Mouse (Mus musculus) neural tube, embryonic 13.5 days (tissue): ENCODE data around the gene Fras1. TPM values are rescaled to one million over a fixed set of nuclear protein-coding genes. Genes with fewer than 3 reads are reported as not detected.

Source experiments
- ATAC-seq: fragments of 200-750 bp; cut with Nextera tagmentation; 2 replicates; pipeline ENCODE4 v1.8.0; 2017; ENCODE audit warnings: low read depth, mild to moderate bottlenecking, moderate TSS enrichment, moderate library complexity
- H3K27ac ChIP-seq: fragments of 300-500 bp; sonication (generic); replicated peaks from 2 replicates; pipeline ENCODE4 v1.5.1; 2015; ENCODE audit warnings: moderate library complexity, mild to moderate bottlenecking, inconsistent platforms
- H3K27me3 ChIP-seq: fragments of 300-500 bp; sonication (generic); 2 replicates; pipeline ENCODE4 v1.6.1; 2015; ENCODE audit warnings: mild to moderate bottlenecking, inconsistent platforms
- H3K36me3 ChIP-seq: fragments of 300-500 bp; sonication (generic); 2 replicates; pipeline ENCODE4 v1.6.1; 2015; ENCODE audit warnings: mild to moderate bottlenecking, inconsistent platforms
- H3K4me1 ChIP-seq: fragments of 300-500 bp; sonication (generic); replicated peaks from 2 replicates; pipeline ENCODE4 v1.6.1; 2015; ENCODE audit warnings: inconsistent platforms
- H3K4me2 ChIP-seq: fragments of 300-500 bp; sonication (generic); 2 replicates; pipeline ENCODE4 v1.6.1; 2015; ENCODE audit warnings: inconsistent platforms, mild to moderate bottlenecking, moderate library complexity
- H3K4me3 ChIP-seq: fragments of 300-500 bp; sonication (generic); 2 replicates; pipeline ENCODE4 v1.5.1; 2015; ENCODE audit warnings: mild to moderate bottlenecking, inconsistent platforms
- H3K9ac ChIP-seq: fragments of 300-500 bp; sonication (generic); 2 replicates; pipeline ENCODE4 v1.6.1; 2015; ENCODE audit warnings: moderate library complexity, mild to moderate bottlenecking, inconsistent platforms
- H3K9me3 ChIP-seq: fragments of 300-500 bp; sonication (generic); 2 replicates; pipeline ENCODE4 v1.6.1; 2016; ENCODE audit warnings: inconsistent platforms
- WGBS: fragments of 180-500 bp; shearing (Covaris S2); methylation state at CpG from one replicate; pipeline ENCODE4 v1.1.7; 2015; 5-methylcytosine and 5-hydroxymethylcytosine counted together
- polyA plus RNA-seq: library from polyadenylated mRNA; unstranded; fragments of >200 nt; fragmentation: Nextera tagmentation; extraction: Ambion mirVana; gene quantifications from 2 replicates; pipeline ENCODE4 v1.2.1, GENCODE M21; 2015

Fras1 gene
- polyA plus RNA-seq, 1 experiment from 2014 or later = 2.3 TPM

- no peaks in the 10 kb centered on the region for H3K27me3 ChIP-seq
- no peaks in the 10 kb centered on the region for H3K9me3 ChIP-seq
- H3K9ac ChIP-seq = no peak overlapping the region
- H3K4me3 ChIP-seq = no peak overlapping the region
- H3K36me3 ChIP-seq = no peaks in the 10 kb centered on the region
- no peak for ATAC-seq
- H3K4me2 ChIP-seq = no peak overlapping the region
- peaks cover 8% of the 10 kb centered on the region; the same call in 1 of the 2 replicates for H3K4me1 ChIP-seq
- WGBS = 37% methylated on average over 2 of the region's 2 CpGs
- H3K27ac ChIP-seq = no peak overlapping the region
Observed at GRCm38 (mm10) chr5:96677498-96677897, 303.7 kb downstream of the Fras1 start.

- 59% methylated on average over 3 of the region's 3 CpGs for WGBS
- no peak overlapping the region for H3K4me3 ChIP-seq
- H3K9ac ChIP-seq = no peak overlapping the region
- no peak overlapping the region for H3K27ac ChIP-seq
- peaks cover 8% of the 10 kb centered on the region; the same call in 1 of the 2 replicates for H3K4me1 ChIP-seq
- no peaks in the 10 kb centered on the region for H3K27me3 ChIP-seq
- H3K9me3 ChIP-seq = no peaks in the 10 kb centered on the region
- ATAC-seq = no peak
- H3K36me3 ChIP-seq = no peaks in the 10 kb centered on the region
- no peak overlapping the region for H3K4me2 ChIP-seq
Observed at GRCm38 (mm10) chr5:96681085-96681484, 307.3 kb downstream of the Fras1 start.

- no peak overlapping the region for H3K9ac ChIP-seq
- H3K27me3 ChIP-seq = no peaks in the 10 kb centered on the region
- no peak overlapping the region for H3K27ac ChIP-seq
- H3K4me1 ChIP-seq = peaks cover 8% of the 10 kb centered on the region; the same call in 1 of the 2 replicates
- WGBS = 87% methylated on average over 2 of the region's 2 CpGs
- H3K4me3 ChIP-seq = no peak overlapping the region
- no peaks in the 10 kb centered on the region for H3K36me3 ChIP-seq
- H3K4me2 ChIP-seq = no peak overlapping the region
- ATAC-seq = no peak
- H3K9me3 ChIP-seq = no peaks in the 10 kb centered on the region
Observed at GRCm38 (mm10) chr5:96682777-96683176, 309.0 kb downstream of the Fras1 start.

GRCm38 (mm10) chr5:96688885-96689284 is 315.1 kb downstream of the Fras1 start:
- no peaks in the 10 kb centered on the region for H3K36me3 ChIP-seq

DNA sequence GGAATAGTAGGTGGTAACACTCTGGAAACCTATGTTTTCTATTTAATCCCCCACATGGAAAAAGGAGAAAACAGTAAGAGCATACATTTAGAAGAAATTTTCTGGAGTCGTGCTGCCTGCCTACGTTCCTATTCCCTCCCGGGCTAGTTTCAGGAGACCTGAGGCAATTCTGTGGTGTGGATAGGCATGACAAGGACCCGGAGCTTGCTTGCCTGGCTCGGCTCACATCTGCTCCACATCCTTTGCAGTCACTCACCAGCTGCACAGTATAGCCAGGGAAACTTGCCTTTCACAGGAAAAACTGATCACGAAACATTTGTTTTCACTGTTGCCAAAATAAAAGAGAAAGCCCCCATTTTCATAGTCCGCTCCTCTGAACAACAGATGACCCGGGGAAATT is 325.2 kb downstream of the Fras1 start:
- ATAC-seq = no peak
- H3K27me3 ChIP-seq = no peaks in the 10 kb centered on the region

More at GRCm38 (mm10) chr5:96688885-96689284, 315.1 kb downstream of the Fras1 start:
- ATAC-seq = no peak
- Histone ChIP-seq H3K4me2 (no peak overlapping the region), H3K9ac (no peak overlapping the region), H3K4me1 (no peaks in the 10 kb centered on the region), H3K9me3 (no peaks in the 10 kb centered on the region), H3K4me3 (no peak overlapping the region), H3K27ac (no peak overlapping the region), H3K27me3 (no peaks in the 10 kb centered on the region)
- whole genome bisulfite sequencing = 91% methylated on average over 2 of the region's 2 CpGs

DNA sequence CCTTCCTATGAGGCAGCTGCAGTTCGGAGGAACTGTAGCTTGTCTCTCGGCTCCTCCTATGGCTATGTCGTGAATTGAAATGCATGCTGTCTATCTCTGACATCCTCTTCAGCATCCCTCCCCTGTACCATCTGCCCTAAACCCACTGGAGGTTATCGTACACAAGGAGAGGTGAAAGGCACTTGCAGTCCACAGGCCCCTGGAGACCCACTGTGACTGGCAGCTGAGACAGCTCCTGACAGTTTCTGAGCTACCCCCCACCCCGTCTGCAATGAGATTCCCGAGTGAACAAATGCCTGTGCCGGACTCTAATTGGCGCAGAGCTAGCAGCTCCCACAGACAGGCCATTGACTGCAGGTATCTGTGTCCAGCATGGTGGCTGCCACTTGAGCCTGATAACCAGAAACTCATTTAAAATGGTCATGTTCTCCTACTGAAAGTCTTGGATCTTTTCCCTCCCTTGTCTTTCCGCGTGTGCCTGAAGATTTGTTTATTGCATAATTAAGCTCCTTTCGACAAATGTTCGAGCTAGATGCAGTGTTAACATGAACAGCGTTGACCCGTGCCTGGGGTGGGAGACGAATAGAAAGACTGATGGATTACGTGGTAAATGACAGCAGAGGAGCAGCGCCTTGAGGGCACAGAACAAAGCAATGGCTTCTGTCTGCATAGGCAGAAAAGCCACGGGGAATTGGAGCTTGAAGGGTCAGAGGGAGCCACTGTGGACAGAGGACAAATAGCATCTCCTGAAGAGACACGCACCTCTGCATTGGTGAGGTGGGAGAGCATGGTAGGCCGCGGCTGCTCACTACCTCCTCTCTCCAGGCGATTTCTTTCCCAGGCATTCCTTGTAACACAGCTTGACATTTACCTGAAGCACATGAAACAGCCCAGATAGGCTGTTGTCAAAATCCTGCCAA is 329.2 kb downstream of the Fras1 start:
- Histone ChIP-seq H3K4me1 (peaks cover 14% of the 10 kb centered on the region), H3K27ac (peak overlapping the region; percentile 11; the same call in 1 of the 2 replicates), H3K4me3 (no peak overlapping the region), H3K36me3 (no peaks in the 10 kb centered on the region), H3K9ac (no peak overlapping the region), H3K27me3 (no peaks in the 10 kb centered on the region), H3K4me2 (peak overlapping the region; percentile 6; the same call in 1 of the 2 replicates), H3K9me3 (no peaks in the 10 kb centered on the region)
- peak; percentile 62 for ATAC-seq
- 36% methylated on average over 22 of the region's 22 CpGs for WGBS

More for the DNA sequence above, 325.2 kb downstream of the Fras1 start:
- no peak overlapping the region for H3K4me2 ChIP-seq
- H3K9me3 ChIP-seq = no peaks in the 10 kb centered on the region
- 75% methylated on average over 8 of the region's 8 CpGs for WGBS
- no peak overlapping the region for H3K9ac ChIP-seq
- no peaks in the 10 kb centered on the region for H3K36me3 ChIP-seq
- H3K4me3 ChIP-seq = no peak overlapping the region
- H3K4me1 ChIP-seq = peaks cover 14% of the 10 kb centered on the region
- no peak overlapping the region for H3K27ac ChIP-seq

GRCm38 (mm10) chr5:96708515-96708914 is 334.8 kb downstream of the Fras1 start:
- Histone ChIP-seq H3K36me3 (no peaks in the 10 kb centered on the region), H3K27ac (no peak overlapping the region), H3K4me2 (no peak overlapping the region), H3K27me3 (no peaks in the 10 kb centered on the region), H3K9ac (no peak overlapping the region), H3K9me3 (no peaks in the 10 kb centered on the region), H3K4me1 (peaks cover 17% of the 10 kb centered on the region), H3K4me3 (no peak overlapping the region)
- no peak for ATAC-seq
- WGBS = 85% methylated on average over 10 of the region's 10 CpGs

DNA sequence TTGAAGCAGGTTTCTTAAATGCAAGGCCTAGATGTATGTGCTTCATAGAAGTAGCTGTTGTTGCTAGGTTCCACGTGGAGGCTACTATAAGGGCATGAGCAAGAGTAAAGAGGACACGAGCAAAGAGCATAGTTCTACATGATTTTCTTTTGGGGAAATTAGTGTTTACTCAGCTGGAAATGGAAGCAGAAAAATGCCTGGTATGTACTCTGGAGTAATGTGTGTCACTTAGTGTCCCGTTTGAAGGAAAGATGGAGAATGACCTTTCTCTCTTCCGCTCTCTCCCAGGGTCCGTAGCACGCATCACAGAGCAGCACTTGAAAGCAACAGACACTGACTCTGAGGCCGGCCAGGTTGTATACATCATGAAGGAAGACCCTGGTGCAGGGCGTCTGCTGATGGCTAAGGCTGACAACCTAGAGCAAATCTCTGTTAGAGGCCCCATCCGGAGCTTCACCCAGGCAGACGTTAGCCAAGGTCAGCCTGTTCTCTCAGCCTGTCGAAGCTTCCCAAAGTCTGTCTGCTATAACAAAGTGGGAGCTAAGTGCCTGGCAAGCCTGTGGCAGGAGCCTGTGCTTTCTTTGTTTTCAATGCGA is 338.4 kb downstream of the Fras1 start:
- ATAC-seq = peak; percentile 67; the same call in 1 of the 2 replicates
- peak overlapping the region; percentile 63 for H3K27ac ChIP-seq

DNA sequence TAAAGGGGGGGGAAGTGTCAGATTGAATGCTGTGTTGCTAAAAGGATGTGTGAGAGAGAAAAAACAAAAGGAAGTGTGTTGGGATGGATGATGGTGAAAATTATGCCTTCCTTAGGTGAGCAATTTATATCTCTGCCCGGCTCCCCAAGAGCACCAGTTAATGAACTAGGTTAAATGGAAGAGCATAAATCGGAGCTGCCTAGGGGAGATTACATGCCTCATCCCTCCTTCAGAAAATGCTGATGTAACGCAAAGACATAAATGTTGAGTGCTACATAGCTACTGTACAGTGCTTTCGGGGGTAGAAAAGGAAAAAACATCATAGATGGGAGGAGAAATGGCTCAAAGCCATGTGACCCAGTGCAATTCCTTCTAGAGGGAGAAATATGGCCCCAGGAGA is 339.0 kb downstream of the Fras1 start:
- Histone ChIP-seq H3K9me3 (no peaks in the 10 kb centered on the region), H3K9ac (no peak overlapping the region), H3K4me1 (peaks cover 17% of the 10 kb centered on the region), H3K27ac (peak overlapping the region; percentile 63), H3K4me2 (no peak overlapping the region), H3K4me3 (no peak overlapping the region), H3K27me3 (no peaks in the 10 kb centered on the region), H3K36me3 (no peaks in the 10 kb centered on the region)
- peak; percentile 54 for ATAC-seq
- 51% methylated on average over 4 of the region's 4 CpGs for WGBS

More for the DNA sequence above, 338.4 kb downstream of the Fras1 start:
- Histone ChIP-seq H3K9me3 (no peaks in the 10 kb centered on the region), H3K27me3 (no peaks in the 10 kb centered on the region), H3K4me1 (peaks cover 17% of the 10 kb centered on the region), H3K36me3 (no peaks in the 10 kb centered on the region), H3K4me3 (no peak overlapping the region), H3K4me2 (no peak overlapping the region), H3K9ac (no peak overlapping the region)
- 59% methylated on average over 12 of the region's 12 CpGs for WGBS

DNA sequence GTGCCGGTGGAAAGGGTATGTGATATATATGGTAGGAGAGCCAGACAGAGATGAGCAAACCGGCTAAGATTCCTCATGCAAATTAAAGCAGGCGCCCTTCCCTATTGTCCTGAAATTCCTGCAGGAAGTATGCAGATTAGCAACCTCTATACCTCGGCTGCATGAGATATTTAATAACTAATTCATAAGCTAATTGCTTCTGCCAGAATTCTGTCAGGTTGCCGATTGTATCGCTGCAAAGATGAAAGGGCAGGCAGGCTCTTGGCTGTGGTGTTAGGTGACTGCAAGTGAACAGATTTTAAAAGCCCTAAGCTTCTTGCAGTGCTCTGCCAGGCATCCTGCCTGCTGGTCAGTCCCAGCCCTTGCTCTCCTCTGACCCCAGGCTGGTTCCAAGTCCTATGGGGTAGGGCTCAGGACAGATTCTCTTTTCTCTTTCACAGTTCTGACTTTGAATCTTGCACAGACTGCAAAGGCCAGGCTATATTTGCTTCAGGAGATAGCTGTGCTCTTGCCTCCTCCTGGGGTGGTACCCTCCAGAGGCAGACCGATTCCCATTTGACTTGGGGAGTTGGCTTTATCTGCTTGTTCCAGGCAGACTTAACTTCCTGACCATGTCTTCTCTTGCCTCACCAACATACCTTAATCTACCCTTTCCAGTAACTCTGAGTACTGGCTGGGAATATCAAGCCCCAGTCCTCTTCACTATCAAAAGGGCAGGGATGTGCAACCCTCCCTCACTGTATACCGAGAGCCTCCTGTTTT is 342.7 kb downstream of the Fras1 start:
- Histone ChIP-seq H3K9me3 (no peaks in the 10 kb centered on the region), H3K4me1 (peaks cover 17% of the 10 kb centered on the region), H3K4me2 (no peak overlapping the region), H3K9ac (no peak overlapping the region), H3K36me3 (no peaks in the 10 kb centered on the region), H3K27ac (no peak overlapping the region), H3K4me3 (no peak overlapping the region), H3K27me3 (no peaks in the 10 kb centered on the region)
- no peak for ATAC-seq
- WGBS = 53% methylated on average over 8 of the region's 8 CpGs

- whole genome bisulfite sequencing = 84% methylated on average over 4 of the region's 4 CpGs
- H3K9me3 ChIP-seq = no peaks in the 10 kb centered on the region
- peaks cover 9% of the 10 kb centered on the region for H3K4me1 ChIP-seq
- H3K9ac ChIP-seq = no peak overlapping the region
- H3K27me3 ChIP-seq = no peaks in the 10 kb centered on the region
- no peak overlapping the region for H3K4me3 ChIP-seq
- no peak overlapping the region for H3K27ac ChIP-seq
- ATAC-seq = no peak
- no peaks in the 10 kb centered on the region for H3K36me3 ChIP-seq
- H3K4me2 ChIP-seq = no peak overlapping the region
Observed at GRCm38 (mm10) chr5:96717690-96718089, 343.9 kb downstream of the Fras1 start.

- H3K9me3 ChIP-seq = no peaks in the 10 kb centered on the region
Observed at GRCm38 (mm10) chr5:96718601-96719000, 344.8 kb downstream of the Fras1 start.

More at GRCm38 (mm10) chr5:96718601-96719000, 344.8 kb downstream of the Fras1 start:
- H3K27ac ChIP-seq = no peak overlapping the region
- H3K36me3 ChIP-seq = no peaks in the 10 kb centered on the region
- H3K9ac ChIP-seq = no peak overlapping the region
- H3K27me3 ChIP-seq = no peaks in the 10 kb centered on the region
- no peak overlapping the region for H3K4me3 ChIP-seq
- 92% methylated on average over 5 of the region's 5 CpGs for WGBS
- H3K4me1 ChIP-seq = no peaks in the 10 kb centered on the region
- H3K4me2 ChIP-seq = no peak overlapping the region
- no peak for ATAC-seq
